Mouse (Mus musculus): ENCODE results near the gene Rpl13a. TPM values are rescaled to one million over a fixed set of nuclear protein-coding genes. Genes with fewer than 3 reads are reported as not detected.
"Not testable (repeated sequence)": the region's sequence is repeated elsewhere in the genome, so short reads cannot be mapped to it uniquely, and the experiment has no call there.

The Rpl13a gene
- polyA plus RNA-seq, 1 experiment from 2014 or later, result 1,210 TPM

- DNase-seq (ENCODE audit: low spot score), result no peak
- 93% methylated on average over 6 of the region's 6 CpGs for WGBS
- no peaks in the 10 kb centered on the region for H3K27me3 ChIP-seq (ENCODE audit: low read depth, poor library complexity, severe bottlenecking)
- H3K9me3 ChIP-seq (replicated peaks), result no peaks in the 10 kb centered on the region
- no peak overlapping the region for H3K27ac ChIP-seq
- H3K4me3 ChIP-seq, result no peak overlapping the region
- no peaks in the 10 kb centered on the region for H3K36me3 ChIP-seq
- peaks cover 28% of the 10 kb centered on the region for H3K4me1 ChIP-seq
Measured at GRCm38 (mm10) chr7:45100046-45100445, 28.5 kb downstream of the Rpl13a start.

- H3K9me3 ChIP-seq (replicated peaks), result no peaks in the 10 kb centered on the region
- DNase-seq (ENCODE audit: low spot score), result no peak
- WGBS, result 89% methylated on average over 8 of the region's 8 CpGs
- H3K27me3 ChIP-seq (ENCODE audit: low read depth, poor library complexity, severe bottlenecking), result no peaks in the 10 kb centered on the region
- H3K4me1 ChIP-seq, result peaks cover 33% of the 10 kb centered on the region
- H3K36me3 ChIP-seq, result no peaks in the 10 kb centered on the region
- no peak overlapping the region for H3K4me3 ChIP-seq
- H3K27ac ChIP-seq, result no peak overlapping the region
Measured at GRCm38 (mm10) chr7:45098541-45099240, 29.9 kb downstream of the Rpl13a start.

DNA sequence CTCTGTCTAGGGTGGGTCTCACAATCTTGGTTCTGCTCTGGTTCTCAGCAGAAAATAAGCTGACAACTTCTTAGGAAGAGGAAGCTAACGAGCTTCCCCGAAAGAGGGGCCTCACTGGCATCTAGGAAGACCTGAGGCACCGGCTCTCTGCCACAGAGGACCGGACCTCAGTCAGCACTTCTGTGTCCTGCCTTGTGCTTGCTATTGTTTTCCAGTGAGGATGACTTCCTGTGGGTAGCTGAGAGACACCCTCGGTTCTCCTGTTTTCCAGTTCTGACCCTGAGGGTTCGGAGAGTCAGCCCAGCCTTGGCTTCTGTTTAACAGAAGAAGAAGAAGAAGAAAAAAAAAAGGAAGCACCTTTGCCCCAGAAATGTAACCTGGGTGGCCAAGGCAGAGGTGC lies 31.1 kb downstream of the Rpl13a start:
- H3K4me3 ChIP-seq, result no peak overlapping the region
- H3K27ac ChIP-seq, result no peak overlapping the region
- no peak for DNase-seq (ENCODE audit: low spot score)
- no peaks in the 10 kb centered on the region for H3K27me3 ChIP-seq (ENCODE audit: low read depth, poor library complexity, severe bottlenecking)
- H3K4me1 ChIP-seq, result peaks cover 34% of the 10 kb centered on the region
- 74% methylated on average over 6 of the region's 6 CpGs for WGBS
- no peaks in the 10 kb centered on the region for H3K36me3 ChIP-seq
- no peaks in the 10 kb centered on the region for H3K9me3 ChIP-seq (replicated peaks)

DNA sequence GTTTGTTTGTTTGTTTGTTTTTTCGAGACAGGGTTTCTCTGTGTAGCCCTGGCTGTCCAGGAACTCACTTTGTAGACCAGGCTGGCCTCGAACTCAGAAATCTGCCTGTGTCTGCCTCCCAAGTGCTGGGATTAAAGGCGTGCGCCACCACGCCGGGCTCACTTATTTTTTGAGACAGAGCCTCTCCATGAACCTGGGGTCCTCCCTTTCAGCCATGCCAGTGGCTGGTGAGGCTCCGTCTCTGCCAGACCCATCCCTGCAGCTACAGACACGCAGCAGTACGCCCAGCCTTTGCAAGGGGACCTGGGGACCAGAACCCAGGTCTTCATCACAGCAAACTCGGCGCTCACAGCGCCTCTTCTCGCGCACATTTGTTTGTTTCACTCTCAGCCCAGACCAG lies 32.6 kb downstream of the Rpl13a start:
- H3K27me3 ChIP-seq (ENCODE audit: low read depth, poor library complexity, severe bottlenecking); H3K27ac ChIP-seq; H3K4me3 ChIP-seq; H3K36me3 ChIP-seq; DNase-seq (ENCODE audit: low spot score); H3K9me3 ChIP-seq (replicated peaks): not testable (repeated sequence)
- whole genome bisulfite sequencing, result 97% methylated on average over 14 of the region's 14 CpGs
- peaks cover 43% of the 10 kb centered on the region for H3K4me1 ChIP-seq

DNA sequence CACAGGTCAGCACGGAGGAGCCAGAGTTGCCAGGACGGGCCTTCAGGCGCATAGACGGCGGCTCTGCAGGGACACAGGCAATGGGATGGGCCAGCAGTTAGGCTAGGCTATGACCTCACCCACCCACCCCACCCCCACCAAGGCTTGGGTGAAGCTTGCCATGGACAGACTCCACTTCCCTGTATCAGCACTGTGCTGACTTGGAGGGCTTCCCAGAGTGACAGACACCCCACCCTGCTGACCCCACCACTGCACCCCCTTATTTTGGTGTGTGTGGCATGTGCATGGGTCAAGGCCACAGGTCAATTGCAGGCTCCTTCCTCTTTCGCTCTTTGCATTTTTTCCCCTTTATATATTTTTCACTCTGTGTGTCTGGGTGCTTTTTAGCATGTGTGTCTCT lies 33.2 kb downstream of the Rpl13a start:
- WGBS, result 78% methylated on average over 6 of the region's 6 CpGs
- Histone ChIP-seq H3K9me3 (replicated peaks) (no peaks in the 10 kb centered on the region), H3K27ac (peak overlapping the region; percentile 91), H3K36me3 (peaks cover 3% of the 10 kb centered on the region), H3K27me3 (ENCODE audit: low read depth, poor library complexity, severe bottlenecking) (no peaks in the 10 kb centered on the region), H3K4me1 (peaks cover 49% of the 10 kb centered on the region), H3K4me3 (no peak overlapping the region)
- DNase-seq (ENCODE audit: low spot score), result no peak

- Histone ChIP-seq H3K9me3 (replicated peaks) (no peaks in the 10 kb centered on the region), H3K27me3 (ENCODE audit: low read depth, poor library complexity, severe bottlenecking) (no peaks in the 10 kb centered on the region), H3K4me1 (peaks cover 51% of the 10 kb centered on the region), H3K4me3 (peak overlapping the region; percentile 29), H3K27ac (peak overlapping the region; percentile 91), H3K36me3 (peaks cover 11% of the 10 kb centered on the region)
- peak; percentile 69 for DNase-seq (ENCODE audit: low spot score)
- WGBS, result 6% methylated on average over 7 of the region's 7 CpGs
Measured at GRCm38 (mm10) chr7:45094121-45094520, 34.4 kb downstream of the Rpl13a start.

GRCm38 (mm10) chr7:45093516-45093905 lies 35.0 kb downstream of the Rpl13a start:
- Histone ChIP-seq H3K4me1 (peaks cover 51% of the 10 kb centered on the region), H3K27me3 (ENCODE audit: low read depth, poor library complexity, severe bottlenecking) (no peaks in the 10 kb centered on the region), H3K27ac (peak overlapping the region; percentile 91), H3K36me3 (peaks cover 16% of the 10 kb centered on the region), H3K9me3 (replicated peaks) (no peaks in the 10 kb centered on the region), H3K4me3 (peak overlapping the region; percentile 29)
- WGBS, result 20% methylated on average over 18 of the region's 18 CpGs
- DNase-seq (ENCODE audit: low spot score), result peak; percentile 81

GRCm38 (mm10) chr7:45092828-45093515 lies 35.6 kb downstream of the Rpl13a start:
- Histone ChIP-seq H3K4me3 (peak overlapping the region; percentile 29), H3K36me3 (peaks cover 21% of the 10 kb centered on the region), H3K9me3 (replicated peaks) (no peaks in the 10 kb centered on the region), H3K27me3 (ENCODE audit: low read depth, poor library complexity, severe bottlenecking) (no peaks in the 10 kb centered on the region), H3K27ac (peak overlapping the region; percentile 91), H3K4me1 (peaks cover 51% of the 10 kb centered on the region)
- peak; percentile 66 for DNase-seq (ENCODE audit: low spot score)
- 24% methylated on average over 12 of the region's 12 CpGs for whole genome bisulfite sequencing

- H3K27ac ChIP-seq, result peak within 1 kb of the TSS; percentile 91
- peaks cover 31% of the 10 kb centered on the region for H3K36me3 ChIP-seq
- H3K27me3 ChIP-seq (ENCODE audit: low read depth, poor library complexity, severe bottlenecking), result no peaks in the 10 kb centered on the region
- H3K4me1 ChIP-seq, result peaks cover 48% of the 10 kb centered on the region
- WGBS, result under 1% methylated on average over 16 of the region's 16 CpGs
- DNase-seq (ENCODE audit: low spot score), result peak; percentile 93
- H3K4me3 ChIP-seq, result peak within 1 kb of the TSS; percentile 71
- no peaks in the 10 kb centered on the region for H3K9me3 ChIP-seq (replicated peaks)
Measured at GRCm38 (mm10) chr7:45092048-45092447, 36.5 kb downstream of the Rpl13a start, which contains the start of gene Rcn3. Gene Rcn3 (minus strand): TSS chr7:45092221.

DNA sequence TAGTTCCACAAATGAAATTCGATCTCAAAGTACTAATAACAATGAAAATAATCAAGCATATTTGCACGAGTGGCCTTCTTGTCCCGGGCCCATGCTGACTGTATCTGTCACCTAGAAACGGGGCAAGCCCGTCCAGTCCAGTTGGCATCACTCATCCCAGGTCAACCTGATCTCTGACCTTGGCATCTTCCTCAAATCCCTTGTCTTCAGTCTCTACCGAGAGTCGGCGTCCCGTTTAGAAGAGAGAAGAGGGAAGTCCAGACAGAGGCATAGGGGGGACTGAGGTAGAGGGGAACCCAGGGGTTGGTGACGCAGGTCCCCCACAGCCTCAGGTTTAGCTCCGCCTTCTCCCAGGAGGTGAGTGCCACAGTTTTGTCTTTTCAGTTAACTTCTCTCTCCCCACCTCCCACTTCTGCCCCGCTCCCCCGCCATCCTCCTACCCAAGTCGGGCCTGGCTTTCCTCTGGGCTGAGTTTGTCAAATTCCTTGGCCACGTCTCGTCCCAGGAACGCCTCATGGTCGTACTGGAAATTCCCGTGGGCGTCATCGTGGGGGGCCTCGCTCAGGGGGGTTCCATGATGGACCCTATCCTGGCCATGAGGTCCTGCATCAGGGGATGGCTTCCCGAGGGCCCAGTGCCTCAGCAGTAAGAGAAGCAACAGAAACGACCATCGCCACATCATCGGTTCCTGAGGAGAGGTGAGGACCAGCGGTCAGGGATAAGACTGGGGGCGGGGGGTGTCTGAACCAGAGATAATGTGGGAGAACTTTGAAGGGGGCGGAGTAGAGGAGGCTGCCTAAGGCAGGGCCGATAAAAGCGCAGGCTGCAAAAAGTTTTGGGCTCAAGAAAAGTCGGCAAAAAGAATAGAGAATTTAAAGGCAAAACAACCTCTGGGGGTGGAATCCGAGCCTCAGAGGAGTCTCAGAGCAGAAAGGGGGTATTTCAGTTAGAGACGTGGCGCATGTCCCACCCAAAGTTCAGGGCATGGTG lies 37.3 kb downstream of the Rpl13a start:
- H3K27me3 ChIP-seq (ENCODE audit: low read depth, poor library complexity, severe bottlenecking), result no peaks in the 10 kb centered on the region
- peak; percentile 60 for DNase-seq (ENCODE audit: low spot score)
- peak overlapping the region; percentile 71 for H3K4me3 ChIP-seq
- H3K36me3 ChIP-seq, result peaks cover 38% of the 10 kb centered on the region
- H3K4me1 ChIP-seq, result peaks cover 48% of the 10 kb centered on the region
- H3K27ac ChIP-seq, result peak overlapping the region; percentile 91
- no peaks in the 10 kb centered on the region for H3K9me3 ChIP-seq (replicated peaks)
- 14% methylated on average over 35 of the region's 35 CpGs for WGBS

DNA sequence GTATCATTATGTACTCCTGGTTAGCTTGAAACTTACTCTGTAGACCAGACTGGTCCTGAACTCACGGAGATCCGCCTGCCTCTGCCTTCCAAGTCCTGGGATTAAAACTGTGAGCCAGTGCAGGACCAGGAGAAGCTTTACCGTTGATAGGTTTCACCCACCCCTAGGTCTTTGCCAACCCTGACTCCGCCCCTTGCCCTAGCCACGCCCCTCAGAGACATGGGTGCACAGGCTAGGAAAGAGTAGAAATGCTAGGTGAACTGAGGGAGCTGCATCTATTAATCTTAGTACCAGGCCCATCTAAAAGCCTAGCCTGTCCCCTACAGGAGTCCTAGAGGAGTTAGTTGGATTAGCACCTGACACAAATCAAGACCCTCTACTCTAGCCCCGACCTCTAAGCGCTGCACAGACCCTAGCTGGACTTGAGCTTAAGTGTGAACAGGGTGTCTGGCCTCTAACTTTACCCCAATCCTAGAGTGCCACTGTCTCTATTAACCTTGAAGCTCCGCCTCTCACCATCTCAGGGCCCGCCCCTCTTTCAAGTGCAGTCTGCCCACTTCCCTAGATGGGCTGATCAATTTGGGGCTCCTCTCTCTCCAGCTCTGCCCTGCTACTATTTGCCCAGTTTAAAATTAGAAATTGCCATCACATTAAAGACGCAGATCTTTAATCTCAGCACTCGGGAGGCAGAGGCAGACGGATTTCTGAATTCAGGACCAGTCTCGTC lies 38.1 kb downstream of the Rpl13a start:
- no peaks in the 10 kb centered on the region for H3K9me3 ChIP-seq (replicated peaks)
- peak overlapping the region; percentile 91; the same call in 1 of the 2 replicates for H3K27ac ChIP-seq
- DNase-seq (ENCODE audit: low spot score), result no peak
- H3K4me1 ChIP-seq, result peaks cover 45% of the 10 kb centered on the region
- 83% methylated on average over 13 of the region's 13 CpGs for WGBS
- H3K36me3 ChIP-seq, result peaks cover 47% of the 10 kb centered on the region
- peak overlapping the region; percentile 71 for H3K4me3 ChIP-seq
- no peaks in the 10 kb centered on the region for H3K27me3 ChIP-seq (ENCODE audit: low read depth, poor library complexity, severe bottlenecking)

DNA sequence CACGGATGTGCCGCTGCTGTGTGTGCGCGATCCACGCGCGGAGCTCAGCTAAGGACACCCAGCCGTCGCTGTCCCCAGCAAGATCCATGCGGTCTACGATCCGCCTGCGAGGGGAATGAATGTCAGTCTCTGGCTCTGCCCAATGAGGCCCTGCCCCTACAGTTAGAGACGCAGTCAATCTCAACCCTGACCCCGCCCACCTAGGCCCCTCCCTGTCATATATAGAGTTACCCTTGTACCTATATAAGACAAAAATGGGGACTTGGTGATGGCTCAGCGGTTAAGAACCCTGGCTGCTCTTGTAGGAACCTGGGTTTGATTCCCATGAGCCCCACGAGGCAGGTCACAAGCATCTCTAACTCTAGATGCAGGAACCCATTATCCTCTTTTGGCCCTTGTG lies 40.0 kb downstream of the Rpl13a start:
- Histone ChIP-seq H3K36me3 (peaks cover 65% of the 10 kb centered on the region), H3K27me3 (ENCODE audit: low read depth, poor library complexity, severe bottlenecking) (no peaks in the 10 kb centered on the region), H3K4me1 (peaks cover 27% of the 10 kb centered on the region), H3K9me3 (replicated peaks) (no peaks in the 10 kb centered on the region), H3K27ac (no peak overlapping the region), H3K4me3 (no peak overlapping the region)
- no peak for DNase-seq (ENCODE audit: low spot score)
- WGBS, result 92% methylated on average over 17 of the region's 17 CpGs
